Mouse (Mus musculus) hindbrain, embryonic 15.5 days (tissue): ENCODE measurements around the gene Nek5. TPM values are rescaled to one million over a fixed set of nuclear protein-coding genes. Genes with fewer than 3 reads are reported as not detected.
A peak's percentile ranks its signal among the peaks of the same experiment; 100 is the strongest.

Experiments
- ATAC-seq: fragments of 200-750 bp; cut with Nextera tagmentation; 2 replicates; pipeline ENCODE4 v1.8.0; 2017; ENCODE audit warnings: low read depth, moderate number of reproducible peaks, moderate TSS enrichment; ENCODE audit not compliant: low FRiP score
- H3K27ac ChIP-seq: fragments of 300-500 bp; sonication (generic); replicated peaks from 2 replicates; pipeline ENCODE4 v1.5.1; 2015; ENCODE audit warnings: mild to moderate bottlenecking, inconsistent platforms
- H3K27me3 ChIP-seq: fragments of 300-500 bp; sonication (generic); 2 replicates; pipeline ENCODE4 v1.6.1; 2015; ENCODE audit warnings: control low read depth, inconsistent platforms
- H3K36me3 ChIP-seq: fragments of 300-500 bp; sonication (generic); 2 replicates; pipeline ENCODE4 v1.6.1; 2015; ENCODE audit warnings: control low read depth, inconsistent platforms
- H3K4me1 ChIP-seq: fragments of 300-500 bp; sonication (generic); replicated peaks from 2 replicates; pipeline ENCODE4 v1.6.1; 2015; ENCODE audit warnings: control low read depth, inconsistent platforms
- H3K4me2 ChIP-seq: fragments of 300-500 bp; sonication (generic); 2 replicates; pipeline ENCODE4 v1.6.1; 2015; ENCODE audit warnings: moderate library complexity, mild to moderate bottlenecking, inconsistent platforms
- H3K4me3 ChIP-seq: fragments of 300-500 bp; sonication (generic); 2 replicates; pipeline ENCODE4 v1.5.1; 2015; ENCODE audit warnings: mild to moderate bottlenecking, inconsistent platforms
- H3K9ac ChIP-seq: fragments of 300-500 bp; sonication (generic); 2 replicates; pipeline ENCODE4 v1.6.1; 2015; ENCODE audit warnings: inconsistent platforms
- H3K9me3 ChIP-seq: fragments of 300-500 bp; sonication (generic); 2 replicates; pipeline ENCODE4 v1.6.1; 2016; ENCODE audit warnings: control low read depth, inconsistent platforms
- WGBS: fragments of 180-500 bp; shearing (Covaris S2); methylation state at CpG from one replicate; pipeline ENCODE4 v1.1.7; 2015; 5-methylcytosine and 5-hydroxymethylcytosine counted together
- polyA plus RNA-seq: library from polyadenylated mRNA; unstranded; fragments of >200 nt; fragmentation: Nextera tagmentation; extraction: Ambion mirVana; gene quantifications from 2 replicates; pipeline ENCODE4 v1.2.1, GENCODE M21; 2015

Gene Nek5
- polyA plus RNA-seq, 1 experiment from 2014 or later, result 1.6 TPM

GRCm38 (mm10) chr8:22060446-22060889 lies 64.4 kb downstream of the Nek5 start, which contains the start of gene Alg11:
TSS of gene Alg11 (plus strand) at chr8:22060721.
- peak within 1 kb of the TSS; percentile 82 for H3K4me3 ChIP-seq
- peak within 1 kb of the TSS; percentile 18; the same call in 1 of the 2 replicates for H3K27ac ChIP-seq
- H3K9me3 ChIP-seq, result no peaks in the 10 kb centered on the region
- H3K4me1 ChIP-seq, result peaks cover 10% of the 10 kb centered on the region
- H3K9ac ChIP-seq, result peak within 1 kb of the TSS; percentile 55
- peaks cover 20% of the 10 kb centered on the region for H3K36me3 ChIP-seq
- peak; percentile 100 for ATAC-seq
- WGBS, result under 1% methylated on average over 35 of the region's 36 CpGs
- peak within 1 kb of the TSS; percentile 92 for H3K4me2 ChIP-seq
- H3K27me3 ChIP-seq, result peaks cover 9% of the 10 kb centered on the region

DNA sequence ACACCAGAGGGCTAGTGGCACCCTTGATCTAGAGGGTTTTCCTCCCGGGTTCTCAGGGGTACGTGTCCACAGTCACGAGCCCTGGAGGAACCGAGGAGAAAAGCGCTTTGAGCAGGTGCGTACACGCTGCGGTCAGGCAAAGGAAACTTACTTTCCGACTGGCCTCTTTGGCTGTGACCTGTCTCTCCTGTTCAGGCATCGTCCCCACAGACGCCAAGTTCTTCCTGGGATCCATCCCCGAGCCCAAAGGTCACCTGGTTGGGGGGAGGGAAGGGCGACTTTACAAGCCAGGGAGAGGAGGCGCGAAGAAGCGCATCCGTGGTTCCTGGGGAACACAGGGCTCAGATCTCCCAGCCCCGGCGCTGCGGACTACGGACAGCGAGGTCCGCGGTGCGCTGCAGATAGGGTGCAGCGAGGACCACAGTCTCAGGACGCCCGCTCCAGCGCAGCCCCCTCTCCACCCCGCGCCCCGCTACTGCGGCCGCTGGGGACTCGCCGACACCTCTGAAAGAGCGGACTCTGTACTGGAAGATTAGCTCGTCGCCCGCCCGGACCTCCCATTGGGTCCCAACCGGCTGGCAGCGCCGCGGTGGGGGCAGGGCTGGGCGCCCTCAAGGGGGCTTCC lies 64.9 kb downstream of the Nek5 start, which contains the start of gene Atp7b:
Atp7b (minus strand) TSS at position 485 of the 625 bp plus-strand sequence.
- Histone ChIP-seq H3K4me3 (peak within 1 kb of the TSS; percentile 82), H3K36me3 (peaks cover 14% of the 10 kb centered on the region), H3K4me2 (peak within 1 kb of the TSS; percentile 92), H3K27ac (peak within 1 kb of the TSS; percentile 18; the same call in 1 of the 2 replicates), H3K9ac (peak within 1 kb of the TSS; percentile 55), H3K4me1 (peaks cover 10% of the 10 kb centered on the region), H3K27me3 (peaks cover 9% of the 10 kb centered on the region), H3K9me3 (no peaks in the 10 kb centered on the region)
- ATAC-seq, result peak; percentile 91
- WGBS, result under 1% methylated on average over 45 of the region's 46 CpGs

DNA sequence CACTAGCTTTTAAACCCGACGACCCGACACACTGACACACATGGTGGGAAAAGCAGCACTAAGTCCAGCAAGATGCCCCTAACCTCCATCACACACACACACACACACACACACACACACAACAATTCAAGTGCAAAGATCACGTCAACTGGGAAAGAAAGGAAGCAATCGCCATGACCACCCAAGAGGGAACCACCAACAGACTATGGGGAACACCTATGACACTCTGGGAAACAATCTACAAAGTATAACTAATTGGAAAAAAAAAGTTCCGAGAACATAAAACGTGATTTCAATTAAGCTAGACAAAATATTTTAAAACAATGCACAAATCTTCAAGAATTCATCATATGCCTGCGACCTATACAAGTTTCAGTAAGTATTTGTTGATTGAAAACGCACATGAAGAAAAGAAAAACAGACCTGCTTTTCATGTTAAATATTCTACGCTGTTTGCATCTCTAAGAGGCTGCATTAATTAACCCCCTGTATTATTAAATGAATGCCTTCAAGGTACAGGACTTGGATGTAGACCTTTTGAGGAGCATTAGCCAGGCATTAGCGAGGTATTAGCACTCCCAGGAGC lies 65.6 kb downstream of the Nek5 start:
- ATAC-seq, result no peak

GRCm38 (mm10) chr8:22058368-22058767 lies 66.5 kb downstream of the Nek5 start:
- H3K27ac ChIP-seq, result no peak overlapping the region
- no peaks in the 10 kb centered on the region; the same call in 1 of the 2 replicates for H3K36me3 ChIP-seq
- H3K4me2 ChIP-seq, result 0 out of 2 replicates have a peak overlapping the region, but pooled peaks have one; percentile 4
- no peak overlapping the region for H3K4me3 ChIP-seq
- peaks cover 9% of the 10 kb centered on the region for H3K27me3 ChIP-seq
- 86% methylated on average over 9 of the region's 9 CpGs for WGBS
- ATAC-seq, result no peak
- no peaks in the 10 kb centered on the region for H3K9me3 ChIP-seq
- H3K4me1 ChIP-seq, result peaks cover 10% of the 10 kb centered on the region
- H3K9ac ChIP-seq, result no peak overlapping the region

More for the DNA sequence above, 65.6 kb downstream of the Nek5 start:
- peaks cover 10% of the 10 kb centered on the region for H3K4me1 ChIP-seq
- peaks cover 9% of the 10 kb centered on the region for H3K27me3 ChIP-seq
- WGBS, result 33% methylated on average over 11 of the region's 11 CpGs
- no peak overlapping the region for H3K27ac ChIP-seq
- peak overlapping the region; percentile 82 for H3K4me3 ChIP-seq
- H3K36me3 ChIP-seq, result peaks cover 9% of the 10 kb centered on the region
- peak overlapping the region; percentile 92 for H3K4me2 ChIP-seq
- H3K9ac ChIP-seq, result peak overlapping the region; percentile 55; the same call in 1 of the 2 replicates
- no peaks in the 10 kb centered on the region for H3K9me3 ChIP-seq

- Histone ChIP-seq H3K4me2 (no peak overlapping the region), H3K4me1 (peaks cover 10% of the 10 kb centered on the region), H3K36me3 (no peaks in the 10 kb centered on the region), H3K9ac (no peak overlapping the region), H3K4me3 (no peak overlapping the region), H3K27me3 (peaks cover 9% of the 10 kb centered on the region), H3K27ac (no peak overlapping the region), H3K9me3 (no peaks in the 10 kb centered on the region)
- ATAC-seq, result no peak
- 89% methylated on average over 3 of the region's 3 CpGs for WGBS
Measured at GRCm38 (mm10) chr8:22056850-22057249, 68.0 kb downstream of the Nek5 start.

GRCm38 (mm10) chr8:22055492-22055877 lies 69.4 kb downstream of the Nek5 start:
- ATAC-seq, result no peak
- Histone ChIP-seq H3K27me3 (peaks cover 9% of the 10 kb centered on the region), H3K4me1 (peaks cover 3% of the 10 kb centered on the region), H3K9ac (no peak overlapping the region), H3K36me3 (no peaks in the 10 kb centered on the region), H3K4me2 (no peak overlapping the region), H3K27ac (no peak overlapping the region), H3K4me3 (no peak overlapping the region), H3K9me3 (no peaks in the 10 kb centered on the region)
- 96% methylated on average over 2 of the region's 2 CpGs for WGBS

DNA sequence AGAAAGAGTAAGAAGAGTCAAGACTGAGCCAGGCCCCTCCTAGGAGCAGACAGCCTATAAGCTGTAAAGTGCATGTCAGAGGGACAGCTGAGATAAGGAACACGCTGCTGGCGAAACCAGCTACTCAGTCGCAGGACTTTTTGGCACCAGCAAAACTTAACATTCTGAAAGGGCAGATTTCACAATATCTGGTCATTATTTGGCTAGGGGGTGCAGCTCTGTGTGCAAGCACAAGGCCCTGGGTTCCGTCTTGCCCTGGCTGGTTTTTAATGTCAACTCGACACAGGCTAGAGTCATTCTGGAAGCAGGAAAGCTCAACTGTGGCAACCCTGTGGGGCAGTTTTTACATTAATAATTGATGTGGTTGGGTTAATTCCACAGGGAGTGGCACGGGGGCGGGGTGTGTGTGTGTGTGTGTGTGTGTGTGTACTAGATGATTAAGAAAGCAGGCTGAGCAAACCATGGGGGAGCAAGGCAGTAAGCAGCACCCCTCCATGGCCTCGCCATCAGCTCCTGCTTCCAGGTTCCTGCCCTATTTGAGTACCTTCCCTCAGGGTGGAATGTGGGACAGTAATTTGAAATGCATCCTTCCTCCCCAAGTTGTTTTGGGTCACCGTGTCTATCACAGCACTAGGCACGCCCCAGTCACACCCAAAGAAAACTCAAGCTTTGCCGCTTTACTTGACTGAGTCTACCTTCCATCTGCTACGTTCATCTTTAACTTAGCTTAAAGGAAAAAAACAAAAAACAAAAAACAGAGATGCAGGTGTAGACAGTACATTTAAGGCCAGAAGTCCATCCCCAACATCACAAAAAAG lies 70.0 kb downstream of the Nek5 start:
- H3K9ac ChIP-seq, result no peak overlapping the region
- no peaks in the 10 kb centered on the region for H3K9me3 ChIP-seq
- H3K36me3 ChIP-seq, result no peaks in the 10 kb centered on the region
- WGBS, result 85% methylated on average over 12 of the region's 12 CpGs
- H3K27ac ChIP-seq, result no peak overlapping the region
- H3K4me2 ChIP-seq, result no peak overlapping the region
- peaks cover 9% of the 10 kb centered on the region for H3K27me3 ChIP-seq
- H3K4me3 ChIP-seq, result no peak overlapping the region
- ATAC-seq, result no peak
- H3K4me1 ChIP-seq, result peaks cover 3% of the 10 kb centered on the region

DNA sequence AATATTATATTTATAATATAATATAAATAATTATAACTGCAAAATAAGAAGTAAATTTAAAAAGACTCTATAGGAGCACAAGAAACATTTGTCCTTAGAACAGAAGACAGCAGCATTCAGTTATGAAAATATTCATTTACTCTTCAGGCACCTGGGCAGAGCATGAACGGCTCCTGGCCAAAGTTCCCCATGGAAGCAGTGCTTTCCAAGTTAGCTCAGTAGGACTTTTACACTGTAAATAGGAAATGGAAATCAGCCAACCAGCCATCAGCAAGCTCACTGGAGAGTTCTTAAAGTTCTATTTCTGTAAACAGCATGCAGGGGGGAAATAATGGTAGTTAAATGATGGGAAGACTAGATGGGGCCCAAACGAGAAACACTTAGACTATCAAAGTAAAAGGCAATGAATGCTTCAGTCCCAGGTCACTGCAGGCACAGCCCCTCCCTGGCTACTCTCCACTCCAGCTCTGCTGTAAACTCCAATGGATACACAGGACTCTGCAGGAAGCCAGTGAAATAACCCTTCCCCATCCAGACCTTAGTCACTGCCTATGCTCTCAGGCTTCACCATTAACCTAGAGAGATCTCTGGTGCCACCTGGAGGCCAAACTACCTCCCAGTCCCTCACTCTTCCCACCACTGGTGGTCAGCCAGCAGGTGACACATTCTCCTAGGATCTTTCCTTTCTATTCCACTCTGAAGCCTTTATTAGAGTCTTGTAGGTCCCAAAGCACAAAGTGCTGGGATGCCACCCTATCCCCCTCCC lies 77.0 kb downstream of the Nek5 start:
- H3K36me3 ChIP-seq, result no peaks in the 10 kb centered on the region
- peak; percentile 71; the same call in 1 of the 2 replicates for ATAC-seq
- H3K9ac ChIP-seq, result no peak overlapping the region
- WGBS, result 60% methylated on average over 2 of the region's 2 CpGs
- H3K4me3 ChIP-seq, result no peak overlapping the region
- H3K9me3 ChIP-seq, result no peaks in the 10 kb centered on the region
- H3K27me3 ChIP-seq, result no peaks in the 10 kb centered on the region
- no peaks in the 10 kb centered on the region for H3K4me1 ChIP-seq
- H3K27ac ChIP-seq, result no peak overlapping the region
- H3K4me2 ChIP-seq, result no peak overlapping the region

DNA sequence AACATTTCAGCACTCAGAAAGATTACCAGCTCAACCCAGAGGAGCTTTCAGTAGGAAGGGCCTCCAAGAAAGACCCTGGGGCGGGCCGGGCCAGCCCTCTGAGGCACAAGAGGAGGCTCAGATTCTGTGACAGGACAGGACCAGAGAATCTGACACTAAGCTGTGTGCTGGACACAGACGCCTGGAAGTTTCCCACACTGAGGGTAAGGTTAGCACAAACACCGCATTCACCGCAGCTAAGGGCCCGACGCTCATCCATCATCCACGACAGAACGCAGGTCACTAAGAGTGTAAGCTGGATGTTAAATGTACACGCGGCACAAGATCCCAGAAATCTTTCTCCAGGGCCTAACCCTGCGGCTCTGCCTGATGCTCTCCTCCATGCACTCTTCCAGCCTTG lies 81.1 kb downstream of the Nek5 start:
- Histone ChIP-seq H3K4me3 (no peak overlapping the region), H3K9ac (no peak overlapping the region)
- 47% methylated on average over 12 of the region's 12 CpGs for WGBS

GRCm38 (mm10) chr8:22042515-22042914 lies 82.3 kb downstream of the Nek5 start:
- Histone ChIP-seq H3K36me3 (no peaks in the 10 kb centered on the region), H3K4me1 (peaks cover 7% of the 10 kb centered on the region; the same call in 1 of the 2 replicates), H3K27me3 (no peaks in the 10 kb centered on the region), H3K9me3 (no peaks in the 10 kb centered on the region), H3K4me2 (no peak overlapping the region), H3K9ac (no peak overlapping the region), H3K27ac (no peak overlapping the region), H3K4me3 (no peak overlapping the region)
- 96% methylated on average over 3 of the region's 3 CpGs for WGBS
- ATAC-seq, result no peak

More for the DNA sequence above, 81.1 kb downstream of the Nek5 start:
- Histone ChIP-seq H3K9me3 (no peaks in the 10 kb centered on the region), H3K27me3 (no peaks in the 10 kb centered on the region), H3K4me1 (peaks cover 7% of the 10 kb centered on the region; the same call in 1 of the 2 replicates), H3K4me2 (no peak overlapping the region), H3K36me3 (no peaks in the 10 kb centered on the region), H3K27ac (no peak overlapping the region)
- ATAC-seq, result no peak

DNA sequence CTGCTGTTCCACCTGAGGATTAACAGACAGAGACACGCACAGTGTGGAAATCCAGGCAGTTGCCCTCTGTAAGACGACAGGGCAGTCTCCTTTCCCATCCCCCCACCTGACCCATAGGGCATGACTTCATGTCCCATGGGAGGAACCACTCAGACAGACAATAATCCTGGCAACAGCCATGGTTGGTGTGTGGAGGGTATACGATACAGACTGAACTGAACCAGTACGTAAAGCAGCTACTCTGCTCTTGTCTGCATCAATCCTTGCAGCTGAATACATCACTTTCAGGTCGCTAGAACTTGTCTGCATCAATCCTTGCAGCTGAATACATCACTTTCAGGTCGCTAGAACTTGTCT lies 84.7 kb downstream of the Nek5 start:
- Histone ChIP-seq H3K27ac (no peak overlapping the region), H3K36me3 (no peaks in the 10 kb centered on the region), H3K27me3 (no peaks in the 10 kb centered on the region), H3K9ac (no peak overlapping the region), H3K9me3 (no peaks in the 10 kb centered on the region), H3K4me2 (no peak overlapping the region), H3K4me1 (peaks cover 7% of the 10 kb centered on the region; the same call in 1 of the 2 replicates), H3K4me3 (no peak overlapping the region)
- WGBS, result 28% methylated on average over 6 of the region's 6 CpGs
- no peak; the same call in 1 of the 2 replicates for ATAC-seq
